17 mouse cellular contexts compared by ENCODE assay signal in the genomic region with DNA sequence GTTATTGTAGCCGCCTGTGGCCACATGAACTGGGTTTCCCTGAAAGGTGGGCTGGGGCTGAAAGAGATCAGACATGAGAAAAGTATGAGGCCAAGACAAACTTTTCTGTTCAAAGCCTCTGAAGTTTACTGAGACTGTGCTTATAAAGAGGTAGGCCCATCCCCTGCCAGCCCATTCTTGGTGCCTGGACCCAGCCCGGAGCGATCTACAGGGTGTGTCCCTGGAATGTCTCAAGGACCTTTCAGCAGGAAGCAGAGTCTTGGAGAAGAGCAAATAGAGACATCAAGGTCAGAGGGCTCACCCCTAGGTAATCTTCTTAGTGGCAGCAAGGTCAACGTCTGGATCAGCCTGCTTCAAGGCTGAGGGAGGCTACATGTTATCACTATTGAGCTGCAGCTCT. TPM values are rescaled to one million over a fixed set of nuclear protein-coding genes. Genes with fewer than 3 reads are reported as not detected.
"Had no signal": no experiment of that assay in that cellular context is flagged by ENCODE, and none has a peak within 500 bp of the region (broad histone marks: within the 10 kb centered on the region; RNA-seq: fewer than 3 reads in every experiment).

No protein-coding gene starts in this region.

RNA-seq across cellular contexts. Expression of a gene that starts 3.3 kb away (rescaled TPM):
- total RNA-seq: heart, postnatal 10 days; heart, postnatal 14 days; heart, postnatal 25 days; heart, postnatal 36 days; heart, postnatal 4 days; hematopoietic stem cell, adult 5-6 weeks; hindbrain, postnatal 0 days; layer of hippocampus, adult 18-20 months; layer of hippocampus, adult 2 months; layer of hippocampus, adult 8-10 months; layer of hippocampus, postnatal 10 days; layer of hippocampus, postnatal 14 days; layer of hippocampus, postnatal 25 days; layer of hippocampus, postnatal 36 days; left cerebral cortex, adult 18-20 months; left cerebral cortex, adult 2 months; left cerebral cortex, adult 8-10 months had no signal

RNA-seq across cellular contexts. Expression of a gene that starts 38.9 kb away (rescaled TPM):
- total RNA-seq: heart, postnatal 10 days; heart, postnatal 14 days; heart, postnatal 25 days; heart, postnatal 36 days; heart, postnatal 4 days; hematopoietic stem cell, adult 5-6 weeks; hindbrain, postnatal 0 days; layer of hippocampus, adult 18-20 months; layer of hippocampus, adult 2 months; layer of hippocampus, adult 8-10 months; layer of hippocampus, postnatal 10 days; layer of hippocampus, postnatal 14 days; layer of hippocampus, postnatal 25 days; layer of hippocampus, postnatal 36 days; left cerebral cortex, adult 18-20 months; left cerebral cortex, adult 2 months; left cerebral cortex, adult 8-10 months had no signal
